Mouse (Mus musculus): Measurements from ENCODE around the gene Ciz1. TPM values are rescaled to one million over a fixed set of nuclear protein-coding genes. Genes with fewer than 3 reads are reported as not detected.

The Ciz1 gene
- polyA plus RNA-seq, 1 experiment = 18.7 TPM

DNA sequence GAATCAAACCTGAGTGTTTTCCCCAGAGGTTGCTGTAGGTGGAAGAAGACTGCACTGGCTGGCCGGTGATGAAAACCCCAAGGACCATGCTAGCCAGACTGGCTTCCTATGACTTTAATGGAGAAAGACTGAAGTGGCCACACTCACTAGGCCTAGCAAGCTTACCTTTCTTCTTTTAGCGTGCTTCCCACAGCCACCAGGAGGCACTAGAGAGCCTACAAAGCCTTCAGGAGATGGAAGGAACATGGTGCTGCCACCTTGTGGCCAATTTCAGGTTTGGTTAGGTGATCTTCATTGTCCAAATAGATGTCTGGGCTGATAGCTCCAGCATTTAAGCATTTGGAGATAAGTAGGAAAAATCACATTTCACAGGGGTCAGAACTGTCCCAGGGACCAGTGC is 52.5 kb downstream of the Ciz1 start:
- H3K4me3 ChIP-seq (ENCODE audit: insufficient read depth, low read depth, low read length) = no peak overlapping the region
- H3K4me1 ChIP-seq (ENCODE audit: control insufficient read depth, insufficient read depth, insufficient read length, low read length) = no peaks in the 10 kb centered on the region
- no peak overlapping the region for H3K27ac ChIP-seq (replicated peaks; ENCODE audit: low read depth, low read length)

DNA sequence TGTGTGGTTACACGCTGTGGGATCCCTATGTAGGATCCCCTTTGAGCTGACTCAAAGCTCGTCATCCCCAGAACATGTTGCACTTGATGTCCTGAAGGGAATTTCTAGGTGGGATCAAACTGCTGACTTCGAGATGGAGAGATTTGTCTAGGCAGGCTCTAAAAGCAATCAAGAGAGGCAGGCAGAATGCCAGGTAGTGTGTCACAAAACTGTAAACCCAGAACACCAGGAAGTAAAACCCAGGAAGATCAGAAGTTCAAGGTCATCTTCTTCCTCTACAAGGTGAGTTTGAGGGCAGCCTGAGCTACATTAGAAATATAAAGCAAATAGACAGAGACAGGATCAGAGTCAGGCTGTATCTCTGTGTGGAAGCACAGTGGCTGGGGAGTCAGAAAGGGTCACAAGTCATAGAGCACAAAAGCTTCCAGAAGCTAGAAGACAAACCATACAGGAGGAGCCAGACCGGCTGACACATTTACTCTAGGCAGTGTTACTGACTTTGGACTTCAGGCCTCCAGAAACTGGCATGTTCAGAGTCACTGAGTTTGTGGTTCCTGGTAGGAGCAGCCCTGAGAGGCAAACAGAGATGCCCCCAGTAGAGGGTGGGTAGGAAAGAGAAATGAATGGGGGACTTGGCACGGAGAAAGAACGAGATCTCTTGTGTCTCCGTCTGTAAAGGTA is 55.2 kb downstream of the Ciz1 start:
- Histone ChIP-seq H3K4me3 (ENCODE audit: insufficient read depth, low read depth, low read length) (no peak overlapping the region), H3K4me1 (ENCODE audit: control insufficient read depth, insufficient read depth, insufficient read length, low read length) (no peaks in the 10 kb centered on the region), H3K27ac (replicated peaks; ENCODE audit: low read depth, low read length) (no peak overlapping the region)

GRCm38 (mm10) chr2:32408429-32409424 is 56.6 kb downstream of the Ciz1 start:
- Histone ChIP-seq H3K4me1 (ENCODE audit: control insufficient read depth, insufficient read depth, insufficient read length, low read length) (no peaks in the 10 kb centered on the region), H3K27ac (replicated peaks; ENCODE audit: low read depth, low read length) (no peak overlapping the region), H3K4me3 (ENCODE audit: insufficient read depth, low read depth, low read length) (no peak overlapping the region)

GRCm38 (mm10) chr2:32411407-32411806 is 59.3 kb downstream of the Ciz1 start:
- Histone ChIP-seq H3K4me3 (ENCODE audit: insufficient read depth, low read depth, low read length) (no peak overlapping the region), H3K27ac (replicated peaks; ENCODE audit: low read depth, low read length) (no peak overlapping the region), H3K4me1 (ENCODE audit: control insufficient read depth, insufficient read depth, insufficient read length, low read length) (no peaks in the 10 kb centered on the region)

DNA sequence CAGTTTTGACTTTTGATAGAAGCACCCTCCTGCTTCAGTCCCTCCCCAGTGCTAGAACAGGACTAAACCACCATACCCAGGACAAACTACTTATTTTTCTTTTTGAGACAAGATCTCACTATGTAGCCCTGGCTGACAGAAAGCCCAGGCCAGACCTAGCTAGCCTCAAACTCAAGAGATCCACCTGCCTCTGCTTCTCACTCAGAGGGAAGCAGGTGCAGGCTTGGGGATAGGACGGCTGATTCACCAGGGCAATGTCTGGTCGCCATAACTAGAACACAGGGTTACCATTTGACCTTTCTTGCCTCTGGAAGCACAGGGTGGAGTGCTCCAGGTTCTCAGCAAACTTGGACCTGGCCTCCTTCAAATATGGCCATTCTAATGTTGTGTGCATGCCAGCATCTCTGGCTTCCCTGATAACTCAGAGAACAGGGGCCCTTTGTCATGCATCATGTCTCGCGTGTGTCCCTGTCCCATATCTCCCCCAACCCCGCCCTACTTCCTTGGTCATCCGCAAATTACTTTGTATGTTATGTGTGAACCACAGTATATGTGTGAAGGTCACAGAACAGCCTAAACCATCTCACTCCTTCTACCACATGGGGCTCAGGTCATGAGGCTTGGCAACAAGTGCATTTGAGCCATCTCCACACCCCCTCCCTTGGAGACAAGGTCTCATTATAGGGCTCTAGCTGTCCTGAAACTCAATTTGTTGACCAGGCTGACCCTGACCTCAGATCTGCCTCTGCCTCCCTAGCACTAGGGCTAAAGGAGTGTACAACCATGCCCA is 60.8 kb downstream of the Ciz1 start:
- no peaks in the 10 kb centered on the region; the same call in 1 of the 2 replicates for H3K4me1 ChIP-seq (ENCODE audit: control insufficient read depth, insufficient read depth, insufficient read length, low read length)
- no peak overlapping the region for H3K27ac ChIP-seq (replicated peaks; ENCODE audit: low read depth, low read length)
- H3K4me3 ChIP-seq (ENCODE audit: insufficient read depth, low read depth, low read length) = no peak overlapping the region

GRCm38 (mm10) chr2:32413936-32414335 is 61.8 kb downstream of the Ciz1 start:
- H3K4me3 ChIP-seq (ENCODE audit: insufficient read depth, low read depth, low read length) = no peak overlapping the region
- H3K27ac ChIP-seq (replicated peaks; ENCODE audit: low read depth, low read length) = no peak overlapping the region
- H3K4me1 ChIP-seq (ENCODE audit: control insufficient read depth, insufficient read depth, insufficient read length, low read length) = no peaks in the 10 kb centered on the region; the same call in 1 of the 2 replicates

DNA sequence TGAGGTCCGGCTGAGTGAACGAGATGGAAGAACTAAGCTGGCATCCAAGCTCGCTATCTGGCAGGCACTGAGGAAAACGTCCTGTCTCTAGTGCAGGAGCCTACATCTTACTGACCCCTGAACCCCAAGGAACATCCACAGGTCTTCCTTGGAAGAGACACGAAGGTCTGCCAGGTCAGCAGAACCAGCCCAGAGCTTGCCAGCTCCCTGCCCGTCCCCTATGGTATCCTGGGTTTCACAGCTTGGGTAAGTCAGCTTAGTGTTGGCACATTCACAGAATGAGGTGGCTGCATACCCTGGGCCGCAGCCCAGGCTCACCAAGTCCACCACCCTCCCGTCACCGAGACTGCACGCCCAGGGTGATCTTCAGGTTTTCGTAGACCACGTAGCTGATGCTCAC is 63.7 kb downstream of the Ciz1 start:
- no peak overlapping the region for H3K27ac ChIP-seq (replicated peaks; ENCODE audit: low read depth, low read length)
- no peak overlapping the region for H3K4me3 ChIP-seq (ENCODE audit: insufficient read depth, low read depth, low read length)
- H3K4me1 ChIP-seq (ENCODE audit: control insufficient read depth, insufficient read depth, insufficient read length, low read length) = no peaks in the 10 kb centered on the region; the same call in 1 of the 2 replicates

- Histone ChIP-seq H3K4me1 (ENCODE audit: control insufficient read depth, insufficient read depth, insufficient read length, low read length) (peaks cover 2% of the 10 kb centered on the region), H3K27ac (replicated peaks; ENCODE audit: low read depth, low read length) (no peak overlapping the region), H3K4me3 (ENCODE audit: insufficient read depth, low read depth, low read length) (no peak overlapping the region)
Measured at GRCm38 (mm10) chr2:32416556-32416955, 64.4 kb downstream of the Ciz1 start.

- H3K27ac ChIP-seq (replicated peaks; ENCODE audit: low read depth, low read length) = no peak overlapping the region
- no peak overlapping the region for H3K4me3 ChIP-seq (ENCODE audit: insufficient read depth, low read depth, low read length)
- H3K4me1 ChIP-seq (ENCODE audit: control insufficient read depth, insufficient read depth, insufficient read length, low read length) = peaks cover 7% of the 10 kb centered on the region
Measured at GRCm38 (mm10) chr2:32417486-32417885, 65.4 kb downstream of the Ciz1 start.

- Histone ChIP-seq H3K4me1 (ENCODE audit: control insufficient read depth, insufficient read depth, insufficient read length, low read length) (peaks cover 14% of the 10 kb centered on the region), H3K27ac (replicated peaks; ENCODE audit: low read depth, low read length) (no peak overlapping the region), H3K4me3 (ENCODE audit: insufficient read depth, low read depth, low read length) (no peak overlapping the region)
Measured at GRCm38 (mm10) chr2:32418430-32419151, 66.5 kb downstream of the Ciz1 start.

- peaks cover 15% of the 10 kb centered on the region for H3K4me1 ChIP-seq (ENCODE audit: control insufficient read depth, insufficient read depth, insufficient read length, low read length)
- H3K27ac ChIP-seq (replicated peaks; ENCODE audit: low read depth, low read length) = peak overlapping the region; percentile 12; the same call in 1 of the 2 replicates
- H3K4me3 ChIP-seq (ENCODE audit: insufficient read depth, low read depth, low read length) = no peak overlapping the region
Measured at GRCm38 (mm10) chr2:32419359-32419758, 67.2 kb downstream of the Ciz1 start.

- H3K27ac ChIP-seq (replicated peaks; ENCODE audit: low read depth, low read length) = peak overlapping the region; percentile 12; the same call in 1 of the 2 replicates
Measured at GRCm38 (mm10) chr2:32420066-32420608, 68.0 kb downstream of the Ciz1 start.

DNA sequence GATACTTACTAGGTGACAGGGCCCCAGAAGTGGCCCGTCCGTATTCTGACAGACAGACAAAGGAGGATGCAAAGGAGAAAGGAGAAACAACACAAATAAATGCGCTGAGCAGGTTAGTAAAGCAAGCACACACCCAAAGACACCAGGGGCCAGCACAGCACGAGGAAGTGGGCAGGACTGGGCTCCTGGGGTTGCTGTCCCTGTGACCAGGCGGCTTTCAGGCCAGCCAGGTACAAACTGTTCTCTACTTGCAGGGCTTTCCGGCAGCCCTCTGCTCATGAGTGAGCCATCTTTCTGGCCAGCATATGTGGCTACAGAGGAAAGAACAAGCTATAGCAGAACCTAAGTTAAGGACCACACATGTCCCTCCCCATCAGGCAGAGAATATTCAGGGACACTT is 68.5 kb downstream of the Ciz1 start:
- H3K4me1 ChIP-seq (ENCODE audit: control insufficient read depth, insufficient read depth, insufficient read length, low read length) = peaks cover 18% of the 10 kb centered on the region
- H3K4me3 ChIP-seq (ENCODE audit: insufficient read depth, low read depth, low read length) = no peak overlapping the region
- no peak overlapping the region for H3K27ac ChIP-seq (replicated peaks; ENCODE audit: low read depth, low read length)

More at GRCm38 (mm10) chr2:32420066-32420608, 68.0 kb downstream of the Ciz1 start:
- H3K4me3 ChIP-seq (ENCODE audit: insufficient read depth, low read depth, low read length) = no peak overlapping the region
- H3K4me1 ChIP-seq (ENCODE audit: control insufficient read depth, insufficient read depth, insufficient read length, low read length) = peaks cover 18% of the 10 kb centered on the region

DNA sequence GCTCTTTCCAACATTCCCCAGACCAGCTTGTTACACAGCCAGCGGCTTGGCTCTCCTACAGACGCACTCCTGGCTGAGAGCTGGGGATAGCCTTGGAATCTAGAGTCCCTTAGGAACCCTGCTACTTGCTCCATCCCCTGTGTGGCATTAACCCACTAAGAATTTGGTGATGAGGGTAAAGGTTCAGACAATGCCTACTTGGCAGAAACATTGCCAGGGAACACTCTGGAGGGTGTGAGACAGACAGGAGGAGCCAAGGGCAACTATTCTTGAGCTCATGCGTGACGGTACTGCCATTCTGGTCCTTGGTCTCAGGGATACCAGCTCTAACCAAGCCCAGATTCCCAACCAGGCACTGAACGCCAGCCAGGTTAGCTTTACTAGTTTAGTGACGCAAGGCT is 69.7 kb downstream of the Ciz1 start:
- Histone ChIP-seq H3K27ac (replicated peaks; ENCODE audit: low read depth, low read length) (peak overlapping the region; percentile 15; the same call in 1 of the 2 replicates), H3K4me1 (ENCODE audit: control insufficient read depth, insufficient read depth, insufficient read length, low read length) (peaks cover 18% of the 10 kb centered on the region), H3K4me3 (ENCODE audit: insufficient read depth, low read depth, low read length) (no peak overlapping the region; the same call in 1 of the 2 replicates)
